Mouse (Mus musculus): ENCODE results near the gene Ddx49. TPM values are rescaled to one million over a fixed set of nuclear protein-coding genes. Genes with fewer than 3 reads are reported as not detected.

Ddx49 gene
- total RNA-seq, 2 experiments from 2014 or later = 64.9 to 65.2 TPM

DNA sequence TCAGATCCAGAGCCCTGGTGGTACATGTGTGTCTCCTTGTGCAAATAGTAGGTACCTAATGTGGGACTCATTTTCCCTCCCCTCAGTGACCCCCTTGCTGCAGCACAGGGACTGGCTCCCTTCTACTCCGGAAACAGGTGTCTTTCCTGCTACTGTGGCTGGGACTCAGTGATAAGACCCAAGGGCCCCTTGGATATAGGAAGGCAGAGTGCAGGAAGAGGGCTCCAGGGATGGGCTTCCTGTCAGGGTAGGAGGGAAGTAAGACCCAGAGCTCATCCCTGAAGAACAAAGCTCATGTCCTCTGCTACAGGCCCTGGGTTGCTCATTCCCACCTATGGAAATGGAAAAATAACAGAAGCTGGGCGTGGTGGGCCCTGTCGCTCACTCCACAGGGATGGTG, 25.8 kb downstream of the Ddx49 start:
- DNase-seq (ENCODE audit: extremely low spot score in 1 of 2, low spot score in 2 of 2) = no peak
- intact Hi-C loops (cut with DNase I) = no loop called here

GRCm38 (mm10) chr8:70274350-70274749, 27.9 kb downstream of the Ddx49 start:
- DNase-seq (ENCODE audit: extremely low spot score in 1 of 2, low spot score in 2 of 2) = no peak
- intact Hi-C loops (cut with DNase I) = no loop called here

DNA sequence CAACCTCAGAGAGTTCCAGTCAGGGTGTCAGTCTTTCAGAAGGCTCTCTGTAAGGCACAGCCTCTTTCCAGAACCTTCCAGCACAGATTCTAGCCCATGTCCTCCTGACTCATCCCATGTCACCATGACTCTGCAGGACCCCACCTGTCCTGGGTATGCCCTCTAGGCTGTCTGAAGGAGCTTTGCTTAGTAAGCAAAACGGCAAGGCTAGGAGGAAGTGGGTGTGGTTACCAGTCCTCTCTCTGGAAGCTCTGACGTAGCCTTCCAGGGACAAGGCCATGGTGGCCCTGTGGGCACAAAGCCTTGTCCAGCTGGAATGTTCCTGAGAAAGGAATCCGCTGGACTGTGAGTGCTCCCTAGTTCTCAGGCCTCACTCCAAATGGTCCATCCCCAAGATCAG, 29.3 kb downstream of the Ddx49 start:
- intact Hi-C loops (cut with DNase I) = no loop called here
- DNase-seq (ENCODE audit: extremely low spot score in 1 of 2, low spot score in 2 of 2) = no peak

GRCm38 (mm10) chr8:70268799-70269565, 33.3 kb downstream of the Ddx49 start:
- peak; percentile 36 to 57 for DNase-seq (ENCODE audit: extremely low spot score in 1 of 2, low spot score in 2 of 2)
- intact Hi-C loops (cut with DNase I) = no loop called here

GRCm38 (mm10) chr8:70268311-70268710, 34.0 kb downstream of the Ddx49 start:
- no peak for DNase-seq (ENCODE audit: extremely low spot score in 1 of 2, low spot score in 2 of 2)
- intact Hi-C loops (cut with DNase I) = no loop called here

DNA sequence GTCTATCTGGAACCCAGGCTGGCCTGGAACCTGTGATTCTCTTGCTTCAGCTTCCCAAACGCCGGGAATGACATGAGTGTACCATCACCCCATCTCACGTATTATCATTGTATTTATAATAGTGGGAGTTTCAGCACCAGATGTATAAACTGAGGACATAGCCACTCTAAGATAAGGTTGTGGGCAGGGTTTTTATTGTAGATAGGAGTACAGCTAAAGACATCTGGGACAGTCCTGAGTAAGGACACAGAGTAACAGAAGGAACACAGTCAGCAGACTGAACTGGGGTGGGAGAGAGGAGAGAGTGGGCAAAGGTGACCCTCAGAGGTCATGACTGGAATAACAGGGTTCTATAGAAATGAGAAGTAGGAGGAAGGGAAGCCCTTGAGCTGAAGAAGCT, 34.6 kb downstream of the Ddx49 start:
- no peak for DNase-seq (ENCODE audit: extremely low spot score in 1 of 2, low spot score in 2 of 2)
- intact Hi-C loops (cut with DNase I) = no loop called here

DNA sequence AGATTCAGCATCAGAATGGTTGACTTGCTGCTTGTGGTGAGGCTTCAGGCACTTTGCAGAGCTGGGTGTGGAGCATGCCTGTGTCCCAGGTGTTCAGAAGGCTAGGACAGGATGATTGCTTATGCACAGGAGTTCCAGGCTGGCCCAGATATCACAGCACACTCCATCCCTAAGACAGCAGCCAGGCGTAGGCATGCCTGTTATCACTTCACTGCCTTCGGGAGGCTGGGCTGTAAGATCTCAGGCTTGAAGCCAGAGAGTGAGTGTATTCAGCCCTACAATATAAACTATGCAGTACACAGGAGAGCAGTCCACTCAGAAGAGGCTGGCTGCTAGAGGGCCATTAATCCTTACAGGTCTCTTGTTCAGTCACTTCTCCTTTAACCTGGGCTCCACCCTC, 43.2 kb downstream of the Ddx49 start:
- no peak for DNase-seq (ENCODE audit: extremely low spot score in 1 of 2, low spot score in 2 of 2)
- intact Hi-C loops (cut with DNase I) = no loop called here

DNA sequence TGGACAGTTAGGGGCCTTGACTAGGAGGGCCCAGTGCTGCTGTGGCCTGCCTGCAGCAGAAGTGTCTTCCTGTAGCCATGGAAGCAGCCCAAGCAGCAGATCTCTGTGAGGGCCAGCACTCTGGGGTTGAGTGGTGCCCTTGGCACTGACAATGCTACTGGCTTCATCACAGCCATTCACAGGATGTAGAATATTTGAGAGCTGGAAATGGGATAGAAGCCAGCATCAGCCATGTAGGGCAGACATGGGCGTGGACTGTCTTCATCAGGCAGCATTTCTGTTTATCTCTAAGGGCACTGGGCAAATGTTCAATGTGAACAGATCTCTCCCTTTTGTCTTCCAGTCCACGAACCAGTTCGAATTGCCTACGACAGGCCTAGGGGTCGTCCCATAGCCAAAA, 43.7 kb downstream of the Ddx49 start:
- intact Hi-C loops (cut with DNase I) = no loop called here
- no peak for DNase-seq (ENCODE audit: extremely low spot score in 1 of 2, low spot score in 2 of 2)

GRCm38 (mm10) chr8:70257456-70257855, 44.8 kb downstream of the Ddx49 start:
- intact Hi-C loops (cut with DNase I) = no loop called here
- no peak for DNase-seq (ENCODE audit: extremely low spot score in 1 of 2, low spot score in 2 of 2)

DNA sequence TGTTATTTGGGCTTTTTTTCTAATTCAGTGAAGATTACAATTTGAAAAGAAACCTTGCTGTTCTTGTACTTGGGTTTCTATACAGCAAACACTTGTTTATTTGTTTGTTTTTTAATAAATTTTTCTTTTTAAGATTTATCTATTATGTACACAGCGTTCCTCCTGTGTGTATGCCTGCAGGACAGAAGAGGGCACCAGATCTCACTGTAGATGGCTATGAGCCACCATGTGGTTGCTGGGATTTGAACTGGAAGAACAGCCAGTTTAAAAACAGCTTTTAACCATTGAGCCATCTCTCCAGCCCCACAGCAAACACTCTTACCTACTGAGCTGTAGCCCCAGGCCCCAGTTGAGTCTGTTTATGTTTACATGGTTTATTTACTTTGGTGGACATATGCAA, 47.7 kb downstream of the Ddx49 start:
- DNase-seq (ENCODE audit: extremely low spot score in 1 of 2, low spot score in 2 of 2) = no peak
- intact Hi-C loops (cut with DNase I) = no loop called here

DNA sequence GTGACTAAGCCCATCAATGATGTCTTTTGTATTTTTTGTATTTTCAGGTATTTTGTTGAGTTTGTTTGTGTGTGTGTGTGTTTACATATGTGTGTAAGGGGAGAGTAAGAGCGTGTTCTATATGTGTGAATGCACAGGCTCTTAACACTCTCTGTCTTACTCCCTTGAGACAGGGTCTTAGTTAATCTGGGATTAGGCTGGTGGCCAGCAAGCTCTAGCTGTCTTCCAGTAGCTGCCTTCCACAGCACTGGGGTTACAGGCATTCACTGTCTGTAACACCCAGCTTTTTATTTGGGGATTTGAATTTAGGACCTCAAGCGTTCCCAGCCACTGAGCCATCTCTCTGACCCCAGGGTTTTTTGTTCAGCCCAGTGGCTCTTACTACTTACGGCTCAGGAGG, 54.4 kb downstream of the Ddx49 start:
- DNase-seq (ENCODE audit: extremely low spot score in 1 of 2, low spot score in 2 of 2) = no peak
- intact Hi-C loops (cut with DNase I) = no loop called here

- no peak for DNase-seq (ENCODE audit: extremely low spot score in 1 of 2, low spot score in 2 of 2)
- intact Hi-C loops (cut with DNase I) = no loop called here
Measured at GRCm38 (mm10) chr8:70246622-70247021, 55.7 kb downstream of the Ddx49 start.

Other genes starting within 250 kb of the Ddx49 start
- 1 to 10 TPM; 1.4 TPM for gene Tm6sf2, start 229.6 kb downstream of the Ddx49 start, total RNA-seq (2021)
- 1 to 10 TPM; 3.0 to 6.5 TPM for gene Hapln4, start 219.0 kb downstream of the Ddx49 start, total RNA-seq (2021)
- 100 to 1,000 TPM; 392 to 416 TPM for gene Ncan, start 181.6 kb downstream of the Ddx49 start, total RNA-seq (2021)
- gene Nr2c2ap, start 171.2 kb downstream of the Ddx49 start, total RNA-seq (2021) = 10 to 100 TPM; 32.7 to 33.6 TPM
- gene Rfxank, start 163.3 kb downstream of the Ddx49 start, total RNA-seq (2021) = 10 to 100 TPM in 1 of 2 experiments, 1 to 10 TPM in 1; 8.3 to 10.9 TPM
- 10 to 100 TPM; 40.7 to 42.3 TPM for gene Borcs8, start 163.0 kb downstream of the Ddx49 start, total RNA-seq (2021)
- under 1 TPM in 1 of 2 experiments, not detected in 1; 0.59 TPM for gene Mef2b, start 162.8 kb downstream of the Ddx49 start, total RNA-seq (2021)
- gene Tmem161a, start 130.1 kb downstream of the Ddx49 start, total RNA-seq (2021) = 10 to 100 TPM; 49.0 to 55.7 TPM
- 10 to 100 TPM; 26.1 to 26.6 TPM for gene Slc25a42, start 90.2 kb downstream of the Ddx49 start, total RNA-seq (2021)
- gene Sugp2, start 68.3 kb downstream of the Ddx49 start, total RNA-seq (2021) = 100 to 1,000 TPM; 134 to 140 TPM
- gene Armc6, start 68.0 kb downstream of the Ddx49 start, total RNA-seq (2021) = 10 to 100 TPM; 84.6 to 85.4 TPM
- 1 to 10 TPM; 7.9 to 9.4 TPM for gene Homer3, start 19.7 kb downstream of the Ddx49 start, total RNA-seq (2021)
- gene Cope, start within 50 bp of the Ddx49 start, total RNA-seq (2021) = 100 to 1,000 TPM; 124 to 134 TPM
- gene Cers1, start 13.3 kb upstream of the Ddx49 start, total RNA-seq (2021) = 10 to 100 TPM; 97.9 to 98.4 TPM
- gene Gdf1, start 27.3 kb upstream of the Ddx49 start, total RNA-seq (2021) = 10 to 100 TPM in 1 of 2 experiments, 1 to 10 TPM in 1; 6.6 to 13.0 TPM
- gene Upf1, start 50.8 kb upstream of the Ddx49 start, total RNA-seq (2021) = 10 to 100 TPM; 46.9 to 48.1 TPM
- gene Comp, start 71.1 kb upstream of the Ddx49 start, total RNA-seq (2021) = under 1 TPM in 1 of 2 experiments, not detected in 1; 0.14 TPM
- gene Crtc1, start 137.1 kb upstream of the Ddx49 start, total RNA-seq (2021) = 100 to 1,000 TPM in 1 of 2 experiments, 10 to 100 TPM in 1; 98.8 to 105 TPM
- gene Klhl26, start 174.5 kb upstream of the Ddx49 start, total RNA-seq (2021) = 10 to 100 TPM; 33.1 to 33.8 TPM
- 100 to 1,000 TPM; 146 to 159 TPM for gene Tmem59l, start 184.9 kb upstream of the Ddx49 start, total RNA-seq (2021)
- 1 to 10 TPM; 7.0 to 9.5 TPM for gene Crlf1, start 190.7 kb upstream of the Ddx49 start, total RNA-seq (2021)
- gene Rex1bd, start 204.3 kb upstream of the Ddx49 start, total RNA-seq (2021) = 100 to 1,000 TPM in 1 of 2 experiments, 10 to 100 TPM in 1; 95.1 to 106 TPM
- gene Uba52, start 208.3 kb upstream of the Ddx49 start, total RNA-seq (2021) = 1,000 to 10,000 TPM in 1 of 2 experiments, 100 to 1,000 TPM in 1; 991 to 1,007 TPM
- 100 to 1,000 TPM; 361 to 375 TPM for gene Fkbp8, start 225.2 kb upstream of the Ddx49 start, total RNA-seq (2021)
- 10 to 100 TPM; 37.5 to 41.2 TPM for gene Kxd1, start 225.5 kb upstream of the Ddx49 start, total RNA-seq (2021)
- gene Ell, start 237.0 kb upstream of the Ddx49 start, total RNA-seq (2021) = 10 to 100 TPM; 15.1 to 18.5 TPM

All from left cerebral cortex, postnatal 10 days (tissue).